Mouse (Mus musculus) layer of hippocampus, postnatal 36 days (tissue): Measurements from ENCODE around the gene Csrnp3. TPM values are rescaled to one million over a fixed set of nuclear protein-coding genes. Genes with fewer than 3 reads are reported as not detected.

Source experiments
- DNase-seq, 2 experiments: peaks; one replicate each; pipeline ENCODE4 v3.0.0; 2022
- total RNA-seq, 2 experiments: library from RNA; stranded (reverse); gene quantifications; 2 replicates each; pipeline ENCODE4 v1.2.3; 2021

Csrnp3 gene
- total RNA-seq, 2 experiments from 2014 or later, result 77.5 to 78.9 TPM

- no peak for DNase-seq
Observed at GRCm38 (mm10) chr2:65953726-65954340, 108.3 kb downstream of the Csrnp3 start.

GRCm38 (mm10) chr2:65955804-65956203 lies 110.2 kb downstream of the Csrnp3 start:
- no peak for DNase-seq

DNA sequence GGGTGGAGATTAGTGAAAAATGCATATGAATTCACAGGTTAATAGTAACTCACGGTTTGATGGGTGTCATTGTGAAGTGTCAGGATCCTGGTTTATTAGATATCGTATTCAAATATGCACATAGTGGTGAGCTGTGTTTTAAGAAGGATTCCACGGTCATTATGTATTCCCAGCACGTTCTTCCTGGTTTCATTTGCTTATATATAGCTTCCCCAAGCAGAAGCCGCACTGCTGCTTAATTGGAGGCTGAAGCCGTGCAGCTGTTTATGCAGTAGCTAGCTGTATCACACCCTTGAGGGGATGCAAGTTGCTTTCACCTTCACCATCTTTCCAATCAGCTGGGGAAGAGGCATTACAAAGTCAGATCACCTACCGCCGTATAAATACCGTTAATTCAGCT lies 111.2 kb downstream of the Csrnp3 start:
- no peak for DNase-seq

DNA sequence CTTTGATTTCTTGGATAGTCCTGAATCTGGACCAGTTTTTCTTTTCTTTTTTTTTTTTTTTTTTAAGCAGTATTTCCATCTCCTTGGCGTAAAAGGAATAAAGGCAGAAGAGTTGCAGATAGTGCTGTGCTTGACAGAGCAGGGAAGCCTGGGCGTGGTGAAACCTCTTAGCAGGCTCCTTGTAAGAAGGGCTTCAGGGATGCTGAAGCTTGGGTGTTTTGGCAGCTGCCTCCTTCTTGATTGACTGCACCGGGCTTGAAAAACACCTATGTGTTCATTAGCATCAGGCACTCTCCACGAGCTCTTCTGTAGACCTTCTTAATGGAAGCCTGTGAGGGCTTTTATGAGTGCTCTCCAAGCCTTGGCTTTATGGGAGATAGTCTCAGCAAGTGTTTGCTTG lies 117.9 kb downstream of the Csrnp3 start:
- DNase-seq, result no peak

DNA sequence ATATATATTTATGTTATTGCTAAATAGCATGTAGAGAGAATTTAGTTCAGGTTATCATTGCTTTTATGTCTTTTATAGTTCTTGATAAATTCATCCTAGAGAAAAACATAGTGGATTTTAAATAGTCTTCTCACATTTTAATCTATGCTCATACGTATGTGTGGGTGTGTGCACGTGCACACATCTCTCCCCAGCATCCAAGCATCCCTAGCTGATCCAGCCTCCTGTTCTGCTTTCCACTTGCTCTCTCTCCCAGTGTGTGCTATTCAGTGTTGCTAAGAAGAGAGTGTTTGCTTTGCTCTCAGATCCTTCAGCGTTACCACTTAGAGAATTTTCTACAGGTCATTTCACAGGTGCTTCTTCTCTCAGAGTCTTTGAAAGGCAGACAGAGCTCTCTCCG lies 123.2 kb downstream of the Csrnp3 start:
- no peak for DNase-seq

DNA sequence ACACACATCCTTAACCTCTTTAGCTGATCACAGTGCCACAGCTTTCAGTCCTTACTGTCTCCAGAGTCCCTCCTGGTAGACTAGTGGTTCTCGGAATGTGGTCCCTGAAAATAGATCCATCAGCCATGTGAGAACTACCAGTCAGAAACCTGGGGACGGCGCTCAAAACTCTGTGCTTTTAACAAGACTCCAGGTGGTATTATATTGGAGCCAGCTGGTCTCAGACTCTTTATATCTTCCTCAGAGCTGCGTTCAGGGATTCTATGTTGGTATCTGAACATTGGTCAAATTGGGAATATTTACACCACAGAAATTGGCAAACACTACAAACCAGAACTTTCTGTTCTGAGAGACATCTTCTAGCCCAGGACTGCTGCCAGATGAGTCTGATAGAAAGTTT lies 128.3 kb downstream of the Csrnp3 start:
- DNase-seq, result no peak

- DNase-seq, result no peak
Observed at GRCm38 (mm10) chr2:65975383-65975782, 129.8 kb downstream of the Csrnp3 start.

- peak in 1 of 2 experiments; percentile 50 for DNase-seq
Observed at GRCm38 (mm10) chr2:65979338-65980053, 133.9 kb downstream of the Csrnp3 start.

DNA sequence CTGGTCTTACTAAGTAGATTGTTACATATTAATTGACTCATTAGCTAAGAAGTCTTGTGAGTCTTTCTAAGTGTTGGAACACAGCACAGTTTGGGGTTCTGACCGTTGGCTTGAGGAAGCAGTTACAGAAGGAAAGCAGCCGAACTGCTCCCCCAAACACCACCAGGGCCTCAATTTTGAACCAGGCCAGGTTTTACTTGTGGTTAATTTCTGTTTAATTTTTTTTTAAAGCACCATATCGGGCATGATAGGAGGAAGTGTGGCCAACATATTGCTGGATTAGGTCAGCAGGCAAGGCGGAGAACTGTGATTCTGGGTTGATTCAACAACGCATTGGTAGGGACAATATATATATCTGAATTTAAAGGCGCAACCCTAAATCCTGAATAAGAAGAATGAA lies 135.9 kb downstream of the Csrnp3 start:
- DNase-seq, result no peak

DNA sequence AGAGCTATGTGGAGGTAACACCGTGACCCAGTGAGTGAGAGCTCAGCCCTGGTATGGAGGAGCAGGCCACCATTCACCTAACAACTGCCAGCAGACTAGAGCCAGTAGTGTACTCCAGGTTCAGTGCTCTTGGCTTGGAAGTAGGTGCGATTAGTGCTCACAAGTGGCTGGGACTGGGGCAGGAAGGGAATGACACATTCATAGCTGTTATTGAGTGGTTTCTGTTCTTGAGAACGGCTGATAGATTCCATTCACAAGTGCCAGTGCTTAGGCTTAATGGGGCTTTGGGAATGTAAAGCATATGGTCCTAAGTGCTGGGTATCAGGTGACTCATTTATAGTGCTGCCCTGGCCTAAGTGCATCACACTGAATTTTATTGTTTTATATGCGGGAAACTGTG lies 136.4 kb downstream of the Csrnp3 start:
- DNase-seq, result no peak

DNA sequence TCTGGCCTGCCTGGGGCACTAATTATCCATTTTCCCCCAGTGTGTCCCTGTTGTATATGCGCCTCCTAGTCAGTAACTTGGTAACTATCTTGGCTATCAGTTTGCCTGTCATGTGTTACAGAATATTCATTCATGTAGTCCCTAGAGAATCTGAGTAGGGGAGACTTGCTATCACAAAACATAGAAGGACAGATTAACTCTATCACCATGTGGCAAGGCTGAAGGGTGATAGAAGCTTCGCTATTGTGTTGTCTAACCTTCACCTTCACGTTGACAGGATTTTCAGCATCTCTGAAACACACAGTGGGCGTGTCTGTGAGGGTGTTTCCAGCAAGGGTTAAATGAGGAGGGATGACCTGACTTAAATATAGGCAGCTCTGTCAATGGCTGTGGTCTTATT lies 140.1 kb downstream of the Csrnp3 start:
- no peak for DNase-seq

GRCm38 (mm10) chr2:65987069-65987468 lies 141.5 kb downstream of the Csrnp3 start:
- DNase-seq, result no peak

DNA sequence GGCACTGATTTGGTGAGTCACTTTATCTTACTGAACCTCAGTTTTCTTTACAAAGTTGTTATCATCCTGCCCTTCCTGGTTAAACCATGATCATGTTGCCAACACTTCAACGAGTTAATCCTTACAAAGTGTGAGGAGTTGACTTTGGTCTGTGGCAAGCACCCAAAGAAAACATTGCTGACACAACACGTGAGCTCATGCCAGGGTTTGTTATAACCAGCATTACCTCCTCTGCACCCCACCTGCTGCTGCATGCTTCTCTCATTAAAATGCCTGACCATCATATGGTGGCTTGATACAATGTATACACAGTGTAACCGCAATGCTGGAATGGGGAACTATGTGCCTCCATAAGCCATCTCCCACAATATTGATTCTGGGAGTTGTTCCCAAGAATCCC lies 142.0 kb downstream of the Csrnp3 start:
- no peak for DNase-seq

DNA sequence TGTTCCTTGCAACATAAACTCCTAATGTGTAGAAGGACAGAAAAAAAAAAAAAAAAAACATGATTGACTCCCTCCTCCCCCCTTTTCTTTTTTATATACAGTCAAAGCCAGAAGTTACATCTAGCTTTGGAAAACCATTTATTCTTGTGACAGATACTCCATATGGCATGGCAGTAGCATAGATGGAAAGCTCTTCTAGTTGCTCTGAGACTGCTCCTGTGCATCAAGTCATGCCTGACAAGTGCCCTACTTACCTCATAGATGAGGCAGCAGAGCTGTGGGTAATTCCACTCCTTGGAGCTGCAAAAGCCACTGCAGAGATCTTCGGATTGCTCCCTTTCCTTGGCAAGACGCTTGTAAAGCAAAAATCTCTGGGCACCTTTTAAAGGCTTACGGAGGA lies 143.2 kb downstream of the Csrnp3 start:
- no peak for DNase-seq

GRCm38 (mm10) chr2:65990108-65990507 lies 144.5 kb downstream of the Csrnp3 start:
- no peak for DNase-seq

- DNase-seq, result no peak
Observed at GRCm38 (mm10) chr2:65990754-65991153, 145.2 kb downstream of the Csrnp3 start.

GRCm38 (mm10) chr2:65993371-65993770 lies 147.8 kb downstream of the Csrnp3 start:
- DNase-seq, result no peak

DNA sequence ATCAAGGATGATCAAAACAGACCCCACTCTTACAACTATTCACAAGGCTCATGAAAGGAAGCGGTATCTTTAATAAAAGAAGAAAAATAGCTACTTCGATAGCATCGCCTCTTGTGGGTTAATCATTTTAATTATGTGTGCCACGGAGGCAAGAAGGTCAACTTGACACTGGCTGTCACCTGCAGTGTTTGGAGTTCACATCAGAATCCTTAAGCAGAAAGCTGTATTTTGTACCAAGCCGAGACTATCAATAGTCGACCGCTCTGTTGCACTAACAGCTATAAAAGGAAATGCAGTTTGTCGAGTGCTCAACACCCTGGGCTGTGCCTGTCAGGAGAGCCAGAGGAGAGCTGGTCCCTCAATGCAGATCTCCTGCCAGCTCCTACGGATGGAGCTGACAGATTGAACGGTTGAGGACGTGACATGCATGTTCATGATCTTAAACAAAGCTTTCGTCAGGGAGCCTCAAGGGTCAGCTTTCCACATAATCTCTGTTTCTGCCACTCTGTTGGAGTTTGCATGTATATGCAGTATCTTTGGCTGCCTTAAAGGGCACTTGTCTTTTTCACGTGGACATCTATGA lies 149.4 kb downstream of the Csrnp3 start:
- DNase-seq, result no peak

DNA sequence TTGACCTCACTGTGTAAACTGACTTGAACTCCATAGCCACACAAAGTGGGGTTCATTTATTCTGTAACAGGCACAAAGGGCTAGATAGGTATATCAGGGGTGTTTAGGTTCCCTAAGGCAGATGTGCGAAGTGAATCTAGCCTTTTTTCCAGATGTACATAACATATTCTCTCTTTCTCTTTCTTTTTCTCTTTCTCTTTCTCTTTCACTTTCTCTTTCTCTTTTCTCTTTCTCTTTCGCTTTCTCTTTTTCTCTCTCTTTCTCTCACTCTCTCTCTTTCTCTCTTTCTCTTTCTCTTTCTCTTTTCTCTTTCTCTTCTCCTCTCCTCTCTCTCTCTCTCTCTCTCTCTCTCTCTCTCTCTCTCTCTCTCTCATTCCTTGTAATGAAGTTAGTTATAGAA lies 153.2 kb downstream of the Csrnp3 start:
- DNase-seq, result no peak

DNA sequence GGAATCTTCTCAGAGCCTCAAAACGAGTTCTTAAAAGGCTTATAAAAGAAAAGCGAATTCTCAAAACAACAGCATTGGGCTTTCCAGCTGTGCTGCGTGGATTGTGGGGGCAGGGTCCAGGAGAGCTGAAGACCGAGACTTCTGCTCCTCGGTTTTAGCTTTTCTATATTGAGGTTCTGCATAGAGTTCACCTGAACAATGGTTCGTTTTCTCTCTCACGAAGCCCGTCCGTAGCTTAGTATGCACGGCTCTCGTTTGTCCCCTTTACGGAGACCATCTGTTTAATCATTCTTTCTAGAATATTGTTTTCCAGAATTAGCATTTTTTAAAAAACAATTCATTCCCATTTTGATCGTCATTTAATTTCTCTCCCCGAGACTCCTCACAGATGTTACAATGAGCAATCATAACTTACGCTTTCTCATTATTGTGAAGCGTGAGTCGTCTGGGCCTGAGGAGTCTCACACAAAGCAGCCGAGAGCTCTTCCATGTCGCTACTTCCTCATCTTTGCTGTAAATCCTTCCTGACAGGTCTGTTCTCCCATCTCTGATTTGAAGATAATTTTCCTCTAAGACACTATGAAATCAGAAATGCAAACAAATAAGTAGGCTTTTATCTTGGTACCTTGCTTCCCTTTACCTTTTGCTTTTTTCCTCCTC lies 163.6 kb downstream of the Csrnp3 start:
- no peak for DNase-seq

GRCm38 (mm10) chr2:66009677-66010076 lies 164.1 kb downstream of the Csrnp3 start:
- DNase-seq, result no peak

DNA sequence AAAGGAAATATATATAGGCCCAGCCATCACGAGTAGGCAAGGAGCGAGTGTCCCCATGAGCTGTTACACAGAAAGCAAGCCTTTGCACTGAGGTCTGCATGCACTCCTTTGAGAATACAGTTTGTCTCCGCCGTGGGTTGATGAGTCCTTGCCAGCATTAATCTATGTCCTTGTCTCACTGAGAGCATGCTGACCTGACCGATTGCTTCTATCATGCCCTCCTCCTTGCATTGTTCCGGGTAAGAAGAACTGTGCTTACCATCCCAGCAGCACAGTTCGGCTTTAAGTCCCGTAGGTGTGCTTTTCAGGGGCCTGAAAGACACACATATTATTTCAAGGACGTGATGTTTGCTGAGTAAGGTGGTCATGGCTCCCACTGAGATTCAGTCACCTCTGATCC lies 173.1 kb downstream of the Csrnp3 start:
- DNase-seq, result no peak

GRCm38 (mm10) chr2:66019235-66019634 lies 173.7 kb downstream of the Csrnp3 start:
- no peak for DNase-seq

GRCm38 (mm10) chr2:66023419-66023818 lies 177.9 kb downstream of the Csrnp3 start:
- DNase-seq, result no peak
